Mouse (Mus musculus): Measurements from ENCODE around the gene Plekhg2.

DNA sequence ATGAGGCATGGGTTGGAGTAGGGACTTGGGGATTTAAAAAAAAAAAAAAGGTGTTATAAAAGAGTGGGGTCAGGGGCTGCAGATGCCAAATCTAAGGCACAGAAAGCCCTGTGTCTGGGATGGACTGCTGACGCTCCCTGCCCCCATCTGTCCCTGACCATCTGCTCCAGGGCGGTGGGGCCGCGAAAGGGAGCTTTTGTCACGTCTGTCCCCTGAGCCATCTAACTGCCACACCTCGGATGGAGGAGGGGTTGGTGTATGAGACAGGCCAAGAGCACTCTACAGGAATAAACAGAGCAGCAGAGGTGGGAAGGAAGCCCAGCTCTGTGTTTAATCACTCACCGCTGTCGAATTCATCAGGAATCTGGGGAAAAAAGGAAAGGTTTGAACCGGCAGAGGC is 62.7 kb downstream of the Plekhg2 start:
- TF ChIP-seq POLR2A (IDR thresholded peaks at IDR 0.05; ENCODE audit: borderline replicate concordance, low read depth, low read length) (no peak), CTCF (IDR thresholded peaks at IDR 0.05; ENCODE audit: low read depth, low read length) (no peak)
